Mouse (Mus musculus): ENCODE data around the gene Gm17606.
A peak's percentile ranks its signal among the peaks of the same experiment; 100 is the strongest.

DNA sequence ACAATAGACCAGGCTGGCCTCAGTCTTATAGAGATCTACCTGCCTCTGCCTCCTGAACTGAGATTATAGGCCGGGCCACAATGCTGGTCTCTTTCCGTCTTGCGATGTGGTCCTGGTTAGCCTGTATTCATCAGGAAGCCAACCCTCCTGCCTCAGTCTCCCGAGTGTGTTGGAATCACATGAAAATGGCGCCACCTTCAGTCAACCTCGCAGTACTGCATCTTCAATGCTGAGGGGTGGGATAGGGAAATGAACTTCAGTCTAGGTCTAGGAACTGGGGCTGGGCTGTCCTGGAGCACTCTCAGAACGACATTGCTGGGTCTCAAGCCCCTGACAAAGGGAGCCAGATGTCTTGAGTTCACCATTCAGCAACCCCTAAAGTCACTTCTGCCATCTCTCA, 43.7 kb upstream of the Gm17606 start:
- peak; percentile 78 for TF ChIP-seq CTCF (IDR thresholded peaks at IDR 0.05; ENCODE audit: low read depth)
- TF ChIP-seq EP300 (IDR thresholded peaks at IDR 0.05; ENCODE audit: low read depth), result no peak

Measured in liver, embryonic 14.5 days (tissue).